Mouse (Mus musculus) lung, adult 10 weeks (tissue): Measurements from ENCODE around the gene Casp6. TPM values are rescaled to one million over a fixed set of nuclear protein-coding genes. Genes with fewer than 3 reads are reported as not detected.

Source experiments
- polyA plus RNA-seq: library from polyadenylated mRNA; stranded (reverse); fragments of 350-450 nt; fragmentation: Illumina TruSeq; extraction: RNeasy Lipid Tissue Mini Kit (QIAGEN cat#74804); gene quantifications from one replicate; pipeline ENCODE4 v1.2.3, GENCODE M21; 2014; ENCODE audit warnings: low read depth, low replicate concordance; ENCODE audit not compliant: insufficient read depth

Gene Casp6
- 30.2 TPM for polyA plus RNA-seq

GRCm38 (mm10) chr3:129901271-129901809 lies at the start of gene Casp6:
Gene Casp6, plus strand, starts transcription at chr3:129901425.

GRCm38 (mm10) chr3:129878405-129879021 lies 22.7 kb upstream of the Casp6 start, which contains the start of gene Pla2g12a:
Gene Pla2g12a, plus strand, starts transcription at chr3:129878606.

Other genes with a start within 250 kb of the Casp6 start
- gene Egf, start 146.1 kb upstream of the Casp6 start, polyA plus RNA-seq: 0.54 TPM
- not detected for gene Lrit3, start 97.4 kb upstream of the Casp6 start, polyA plus RNA-seq
- gene Rrh, start 78.8 kb upstream of the Casp6 start, polyA plus RNA-seq: not detected
- gene Gar1, start 70.0 kb upstream of the Casp6 start, polyA plus RNA-seq: 33.0 TPM
- 0.43 TPM for gene Cfi, start 65.5 kb upstream of the Casp6 start, polyA plus RNA-seq
- gene Pla2g12a, start 22.8 kb upstream of the Casp6 start, polyA plus RNA-seq: 19.5 TPM
- 11.8 TPM for gene Mcub, start 68.8 kb downstream of the Casp6 start, polyA plus RNA-seq
- 27.1 TPM for gene Sec24b, start 160.1 kb downstream of the Casp6 start, polyA plus RNA-seq
- gene Col25a1, start 230.1 kb downstream of the Casp6 start, polyA plus RNA-seq: 0.11 TPM